Mouse (Mus musculus) urinary bladder, adult 18-20 months (tissue): ENCODE data around the gene Erv3.
"Not testable (repeated sequence)": the region's sequence is repeated elsewhere in the genome, so short reads cannot be mapped to it uniquely, and the experiment has no call there.

Source experiments
- DNase-seq, 2 experiments: peaks; one replicate each; pipeline ENCODE4 v3.0.0; 2022; ENCODE audit warnings: low spot score in 2 of 2, mixed read lengths in 2 of 2

Erv3 gene

GRCm38 (mm10) chr2:131864262-131864796 is 4.8 kb upstream of the Erv3 start:
- DNase-seq = no peak

- DNase-seq = no peak
Observed at GRCm38 (mm10) chr2:131863472-131863871, 3.9 kb upstream of the Erv3 start.

GRCm38 (mm10) chr2:131862617-131863275 is 3.2 kb upstream of the Erv3 start:
- DNase-seq = no peak

- DNase-seq = no peak
Observed at GRCm38 (mm10) chr2:131857838-131858237, 1.7 kb downstream of the Erv3 start.

- no peak for DNase-seq
Observed at GRCm38 (mm10) chr2:131853719-131854118, 5.8 kb downstream of the Erv3 start.

- no peak for DNase-seq
Observed at GRCm38 (mm10) chr2:131851333-131852092, 8.0 kb downstream of the Erv3 start.

- no peak for DNase-seq
Observed at GRCm38 (mm10) chr2:131850047-131850446, 9.5 kb downstream of the Erv3 start.

GRCm38 (mm10) chr2:131847501-131848359 is 11.8 kb downstream of the Erv3 start:
- no peak for DNase-seq

GRCm38 (mm10) chr2:131846811-131847210 is 12.7 kb downstream of the Erv3 start:
- no peak for DNase-seq

GRCm38 (mm10) chr2:131846132-131846710 is 13.3 kb downstream of the Erv3 start:
- DNase-seq = no peak

- no peak for DNase-seq
Observed at GRCm38 (mm10) chr2:131845671-131846070, 13.9 kb downstream of the Erv3 start.

GRCm38 (mm10) chr2:131842568-131842967 is 17.0 kb downstream of the Erv3 start:
- DNase-seq = no peak

GRCm38 (mm10) chr2:131841321-131841693 is 18.2 kb downstream of the Erv3 start:
- DNase-seq = no peak

GRCm38 (mm10) chr2:131840611-131841320 is 18.8 kb downstream of the Erv3 start:
- DNase-seq = no peak

GRCm38 (mm10) chr2:131834296-131834695 is 25.3 kb downstream of the Erv3 start:
- DNase-seq = no peak

- no peak for DNase-seq
Observed at GRCm38 (mm10) chr2:131831861-131832260, 27.7 kb downstream of the Erv3 start.

GRCm38 (mm10) chr2:131830945-131831344 is 28.6 kb downstream of the Erv3 start:
- DNase-seq = not testable (repeated sequence)

- peak; percentile 5 to 22 for DNase-seq
Observed at GRCm38 (mm10) chr2:131827999-131828975, 31.3 kb downstream of the Erv3 start.

- DNase-seq = no peak
Observed at GRCm38 (mm10) chr2:131827026-131827687, 32.4 kb downstream of the Erv3 start.
